Mouse (Mus musculus) thymus, postnatal 0 days (tissue): ENCODE results near the gene Gcc1. TPM values are rescaled to one million over a fixed set of nuclear protein-coding genes. Genes with fewer than 3 reads are reported as not detected.

Experiments
- DNase-seq: peaks from one replicate; pipeline ENCODE4 v3.0.0-alpha.2; 2015; ENCODE audit warnings: low spot score
- polyA plus RNA-seq: library from polyadenylated mRNA; unstranded; fragments of >200 nt; fragmentation: Nextera tagmentation; extraction: Ambion mirVana; gene quantifications from 2 replicates; pipeline ENCODE4 v1.2.1, GENCODE M21; 2015

The Gcc1 gene
- 10.5 and 12.6 TPM in 2 replicates for polyA plus RNA-seq

DNA sequence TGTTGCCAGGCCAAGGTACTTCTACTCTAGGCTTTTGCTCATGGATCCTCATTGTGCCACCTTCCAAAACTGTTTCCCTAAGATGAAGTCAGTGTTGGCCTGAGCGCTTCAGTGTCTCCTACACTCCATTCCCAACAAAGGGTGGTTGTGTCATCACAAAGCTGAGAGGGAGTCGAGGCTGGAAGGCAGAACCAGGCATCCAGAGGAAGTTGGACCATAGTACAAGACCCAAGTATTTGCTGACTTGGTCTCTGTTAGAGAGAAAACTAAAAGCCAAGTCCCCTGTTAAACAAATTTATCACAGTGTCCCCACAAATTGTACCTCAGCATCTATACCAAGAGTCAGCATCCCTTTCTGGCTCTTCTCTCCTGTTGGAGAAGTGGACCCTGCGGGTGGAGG lies at the start of gene Gcc1:
Gene Gcc1, minus strand, starts transcription at position 101 of the 400 bp plus-strand sequence.
- no peak for DNase-seq

DNA sequence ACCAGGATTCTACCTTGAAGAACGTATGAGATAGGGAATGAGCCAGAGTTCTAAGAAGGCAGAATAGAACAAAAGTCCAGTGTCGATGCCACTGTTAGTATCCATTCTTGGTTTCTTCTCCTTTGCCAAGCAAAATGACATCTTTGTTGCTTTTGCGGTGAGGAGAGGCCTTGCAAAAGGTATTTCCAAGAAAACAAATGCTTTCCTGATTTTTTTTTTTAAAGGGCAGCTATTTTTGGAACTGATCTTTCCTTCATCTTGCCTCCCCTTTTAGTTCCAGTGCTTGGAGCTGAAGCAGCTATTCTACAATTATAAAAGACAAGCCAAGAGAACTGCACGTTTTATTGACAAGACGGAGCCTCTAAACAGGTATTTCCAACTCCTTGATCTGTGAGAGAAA lies 46.6 kb upstream of the Gcc1 start, which contains the start of gene Snd1:
Gene Snd1, plus strand, starts transcription at position 301 of the 400 bp plus-strand sequence.
- DNase-seq = no peak

DNA sequence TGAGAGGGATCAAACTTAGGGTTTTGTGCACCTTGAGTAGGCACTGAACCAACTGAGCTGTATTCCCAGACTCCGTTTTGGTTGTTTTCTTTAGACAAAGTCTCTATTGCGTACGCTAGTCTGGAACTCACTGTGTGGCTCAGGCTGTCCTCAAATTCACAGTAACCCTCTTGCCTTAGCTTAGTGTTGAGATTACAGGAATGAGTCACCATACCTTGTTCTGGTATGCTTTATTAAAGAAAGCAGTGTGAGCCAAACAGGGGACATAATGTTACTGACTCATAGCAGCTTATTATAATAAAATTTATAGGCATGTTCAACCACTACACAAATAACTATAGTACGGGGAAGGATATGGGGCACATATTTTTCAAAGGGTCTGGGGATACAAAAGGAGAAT lies 46.0 kb upstream of the Gcc1 start:
- no peak for DNase-seq

DNA sequence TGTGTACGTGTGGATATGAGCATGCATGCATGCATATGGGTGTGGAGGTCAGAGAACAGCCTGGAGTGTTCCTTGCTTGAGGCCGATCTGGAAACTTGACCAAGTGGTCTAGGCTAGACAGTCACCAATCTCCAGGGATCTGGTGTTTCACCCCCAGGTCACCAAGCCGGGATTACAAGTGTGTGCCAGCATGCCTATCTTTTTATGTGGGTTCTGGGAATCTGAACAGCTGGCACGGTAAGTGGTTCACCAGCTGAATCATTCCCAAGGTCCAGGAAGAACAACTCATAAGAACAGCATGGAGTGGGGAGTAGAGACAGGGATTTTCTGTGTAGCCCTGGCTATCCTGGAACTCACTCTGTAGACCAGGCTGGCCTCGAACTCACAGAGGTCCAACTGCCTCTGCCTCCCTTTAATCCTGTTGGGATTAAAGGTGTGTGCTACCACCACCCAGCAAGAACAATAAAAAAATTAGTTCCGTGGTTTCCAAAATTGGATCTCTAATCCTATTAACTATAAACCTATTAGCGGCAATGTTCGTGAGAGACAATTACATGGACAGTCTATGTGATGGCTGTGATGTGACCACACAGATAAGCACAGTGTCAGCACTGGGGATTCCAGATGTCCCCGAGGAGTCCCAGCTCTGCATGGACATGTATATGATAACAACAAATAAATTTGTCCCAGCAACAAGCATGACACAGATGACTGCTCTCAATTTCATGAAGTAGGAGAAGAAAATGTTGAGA lies 43.3 kb upstream of the Gcc1 start:
- DNase-seq = no peak

DNA sequence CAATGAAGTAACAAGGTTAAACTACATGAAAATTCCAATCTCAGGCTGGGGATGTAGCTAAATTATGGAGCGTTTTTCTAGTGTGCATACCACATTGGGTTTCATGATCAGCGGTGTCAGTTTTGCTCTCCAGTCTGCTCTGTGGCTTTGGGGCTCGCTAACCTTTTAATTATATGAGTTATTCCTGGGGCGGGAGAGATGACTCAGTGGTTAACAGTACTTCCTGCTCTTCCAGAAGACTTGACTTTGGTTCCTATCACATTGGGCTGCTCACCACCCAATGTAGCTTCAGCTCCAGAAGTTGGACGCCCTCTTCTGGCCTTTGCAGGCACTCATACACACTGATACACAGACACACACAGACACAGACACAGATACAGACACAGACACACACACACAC lies 42.4 kb upstream of the Gcc1 start:
- no peak for DNase-seq

DNA sequence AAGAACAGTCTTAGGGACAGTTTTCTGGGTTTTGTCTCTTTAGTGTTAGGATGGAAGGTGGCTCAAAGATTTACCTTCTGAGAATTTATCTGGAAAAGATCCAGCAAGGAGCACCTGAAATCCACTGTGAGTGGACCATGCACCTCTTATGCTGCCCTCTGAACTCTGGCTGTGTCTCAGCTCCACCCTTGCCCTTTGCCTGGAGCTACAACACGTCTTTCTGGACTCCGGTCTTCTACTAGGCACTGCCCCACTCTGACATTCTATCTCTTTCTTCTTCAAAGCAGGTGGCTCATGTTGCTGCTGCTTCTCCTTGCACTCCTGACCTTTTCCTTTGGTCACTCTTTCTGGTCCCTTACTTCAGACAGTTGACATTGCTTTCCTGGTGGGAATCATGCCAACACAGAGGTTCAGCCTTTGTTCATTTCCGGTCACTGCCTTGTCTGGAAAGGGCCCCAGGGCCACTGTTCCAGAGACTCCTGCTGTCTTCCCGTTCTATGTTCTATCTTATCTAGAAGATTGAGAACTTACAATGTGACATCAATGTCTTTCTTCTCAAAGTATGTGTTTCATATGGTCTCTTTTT lies 41.9 kb upstream of the Gcc1 start:
- no peak for DNase-seq

DNA sequence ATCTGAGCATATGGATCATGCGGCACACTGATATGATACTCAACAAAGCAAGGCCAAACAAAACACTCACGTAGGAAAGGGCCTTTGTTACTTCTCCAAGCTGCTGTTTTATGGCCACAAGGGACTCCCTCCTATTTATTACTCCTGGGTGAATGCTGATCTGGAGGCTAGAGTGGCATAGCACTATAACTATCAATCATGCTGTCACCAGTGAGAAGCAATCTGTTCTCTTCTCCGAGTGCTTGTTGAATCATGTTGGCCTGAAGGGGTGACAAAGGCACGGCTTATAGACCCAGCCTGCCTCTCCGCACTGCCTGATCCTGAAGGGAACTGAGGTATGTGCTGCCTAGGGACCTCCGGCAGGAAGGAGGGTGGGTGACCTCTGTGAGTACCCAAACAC lies 36.4 kb upstream of the Gcc1 start:
- no peak for DNase-seq

DNA sequence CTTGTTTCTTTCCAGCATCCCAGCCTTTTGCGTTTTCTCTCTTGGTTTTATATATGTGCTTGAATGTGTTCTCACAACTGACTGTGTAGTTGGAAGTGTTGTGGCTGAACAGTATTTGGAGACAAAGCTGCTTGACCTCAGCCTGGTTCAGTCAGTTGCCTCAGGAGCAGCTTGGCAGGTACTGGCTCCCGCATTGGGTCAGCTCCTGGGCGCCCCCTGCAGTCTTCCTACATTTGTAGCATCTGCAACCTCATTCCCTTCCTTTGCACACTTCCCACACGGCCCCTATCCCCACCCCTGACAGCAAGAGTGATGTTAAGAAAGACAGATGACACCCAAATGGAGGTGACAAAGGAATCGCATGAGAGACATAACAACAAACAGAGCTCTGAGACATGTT lies 32.3 kb upstream of the Gcc1 start:
- no peak for DNase-seq

DNA sequence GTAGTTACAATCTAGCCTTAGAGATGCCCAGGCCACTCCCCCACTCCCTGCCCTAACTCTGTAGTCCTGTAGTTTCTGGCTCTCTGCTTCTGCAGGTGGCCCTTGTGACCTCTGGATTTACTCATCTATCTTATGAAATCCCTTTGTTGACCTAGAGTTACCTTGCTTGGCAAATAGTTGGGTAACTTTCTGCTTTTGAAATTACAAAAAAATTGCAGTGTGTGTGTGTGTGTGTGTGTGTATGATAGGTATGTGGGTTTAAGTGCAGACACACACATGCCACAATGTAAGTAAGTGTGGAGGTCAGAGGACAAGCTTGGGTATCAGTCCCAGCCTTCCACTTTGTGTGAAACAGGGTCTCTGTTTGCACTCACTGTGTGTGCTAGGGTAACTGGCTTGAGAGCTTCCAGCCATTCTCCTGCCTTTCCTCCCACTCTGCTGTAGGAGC lies 31.1 kb upstream of the Gcc1 start:
- DNase-seq = no peak

DNA sequence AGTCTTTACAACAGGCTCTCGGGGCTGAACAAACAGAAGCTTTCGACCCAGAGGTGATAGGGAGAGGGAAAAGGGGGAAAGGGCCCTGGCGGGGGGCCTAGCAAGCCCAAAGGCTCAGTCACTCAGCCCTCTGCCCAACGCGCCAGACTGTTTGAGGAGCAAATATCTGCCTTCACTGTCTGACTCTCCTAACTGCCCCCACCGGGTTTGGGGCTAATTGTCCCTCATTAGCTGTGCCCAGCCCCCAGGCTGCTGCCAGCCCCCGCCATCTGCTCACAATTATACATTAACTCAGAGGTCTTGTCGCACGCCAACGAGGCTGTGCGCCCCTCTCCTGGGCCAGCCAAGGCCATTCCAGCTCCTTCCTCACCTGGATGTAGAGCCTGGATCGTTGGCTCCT lies 22.8 kb upstream of the Gcc1 start:
- DNase-seq = no peak

DNA sequence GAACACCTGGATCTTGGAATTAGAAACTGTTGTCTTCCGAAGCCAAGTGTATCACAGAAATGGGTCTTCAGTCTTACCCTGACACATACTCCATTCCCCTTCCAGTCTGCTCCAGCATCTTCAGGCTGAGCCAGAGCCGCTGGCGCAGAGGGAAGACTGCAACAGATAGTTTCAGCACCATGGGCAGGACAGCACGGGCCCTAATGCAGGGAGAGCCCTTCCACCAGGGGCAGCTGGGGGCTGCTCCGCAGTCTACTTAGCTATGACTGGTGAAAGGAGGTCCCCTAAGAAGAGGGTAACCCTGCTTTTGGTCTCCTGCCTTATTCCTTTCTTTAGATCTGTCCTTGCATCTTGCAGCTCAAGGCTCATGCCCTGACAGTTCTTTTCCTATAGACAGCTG lies 22.3 kb upstream of the Gcc1 start:
- DNase-seq = no peak

DNA sequence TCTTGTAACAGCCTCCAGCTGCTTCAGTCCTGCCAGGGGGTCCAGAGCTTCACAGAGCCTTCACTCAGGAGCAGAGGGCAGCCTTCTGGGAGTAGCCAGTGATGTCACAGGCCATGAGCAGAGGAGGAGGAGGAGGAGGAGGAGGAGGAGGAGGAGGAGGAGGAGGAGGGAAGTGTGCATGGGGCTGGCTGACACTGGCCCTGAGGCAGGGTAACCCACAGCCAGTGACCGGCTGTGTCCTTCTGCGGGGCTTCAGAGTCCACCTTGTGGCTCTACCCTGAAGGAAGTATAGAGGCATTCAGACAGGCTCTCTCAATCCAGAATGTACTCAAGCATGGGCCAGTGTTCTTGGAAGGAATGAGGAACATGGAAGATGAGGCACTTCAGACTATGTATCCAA lies 21.1 kb upstream of the Gcc1 start, which contains the start of gene Pax4:
Gene Pax4, minus strand, starts transcription at position 101 of the 400 bp plus-strand sequence.
- no peak for DNase-seq

DNA sequence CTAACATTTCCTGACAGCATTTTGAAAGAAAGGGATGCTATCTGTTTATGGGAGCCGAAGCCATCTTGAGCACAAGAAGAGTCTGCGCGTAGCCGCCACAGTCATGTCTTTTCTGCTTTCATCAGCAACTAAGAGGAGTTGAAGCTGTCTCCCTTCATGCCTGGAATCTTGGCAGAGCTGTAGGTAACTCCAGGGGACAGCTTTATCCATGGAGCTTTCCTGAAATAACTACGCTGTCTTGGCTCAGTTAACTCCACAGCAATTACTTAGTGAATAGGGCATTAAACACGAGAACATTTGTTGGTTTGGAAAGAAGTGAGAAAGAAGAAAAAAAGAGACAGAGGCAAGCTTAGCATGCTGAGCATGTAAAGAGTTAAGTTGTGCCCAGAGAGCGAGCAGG lies 19.7 kb upstream of the Gcc1 start:
- DNase-seq = no peak

DNA sequence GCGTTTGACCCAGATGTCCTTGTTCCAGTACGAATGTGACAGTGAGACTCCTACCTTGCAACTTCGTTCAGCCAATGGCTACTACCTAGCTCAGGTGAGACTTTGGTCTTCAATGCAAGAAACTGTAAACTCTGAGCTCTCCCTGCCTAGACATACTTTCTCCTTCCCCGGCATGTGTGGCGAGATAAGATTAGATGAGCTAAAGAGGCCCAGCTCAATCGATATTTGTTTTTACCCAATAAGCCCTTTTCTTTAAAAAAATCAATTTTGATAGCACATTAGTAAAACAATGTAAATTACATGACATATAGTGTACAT lies 3.3 kb upstream of the Gcc1 start:
- DNase-seq = no peak

DNA sequence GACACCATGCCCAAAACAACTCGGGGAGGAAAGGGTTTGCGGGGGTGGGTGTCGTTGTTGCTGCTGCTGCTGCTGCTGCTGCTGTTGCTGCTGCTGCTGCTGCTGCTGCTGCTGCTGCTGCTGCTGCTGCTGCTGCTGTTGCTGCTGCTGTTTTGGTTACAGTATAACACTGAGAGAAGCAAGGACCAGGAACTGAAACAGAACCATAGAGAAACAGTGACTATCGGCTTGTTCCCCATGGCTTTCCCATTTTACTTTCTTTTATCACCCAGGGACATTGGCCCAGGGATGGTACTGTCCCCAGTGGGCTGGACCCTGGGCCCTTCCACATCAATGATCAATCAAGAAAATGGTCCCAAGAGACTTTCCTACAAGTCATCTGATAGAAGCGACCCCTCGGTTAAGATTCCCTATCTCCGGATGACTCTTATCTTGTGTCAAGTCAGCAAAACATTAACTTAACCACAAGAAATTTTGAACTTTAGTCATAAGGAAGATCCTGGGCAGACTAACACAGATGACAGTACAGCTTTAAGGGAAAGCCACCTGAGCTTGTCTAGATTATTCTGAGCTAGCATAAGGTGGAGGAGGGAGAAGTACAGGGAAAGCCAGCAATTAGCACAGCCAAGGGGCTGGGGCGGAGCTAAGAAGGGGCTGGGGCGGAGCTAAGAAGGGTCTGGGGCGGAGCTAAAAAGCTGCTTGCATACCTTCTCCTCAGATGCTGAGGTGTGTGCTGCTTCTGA lies 2.8 kb upstream of the Gcc1 start:
- DNase-seq = no peak

DNA sequence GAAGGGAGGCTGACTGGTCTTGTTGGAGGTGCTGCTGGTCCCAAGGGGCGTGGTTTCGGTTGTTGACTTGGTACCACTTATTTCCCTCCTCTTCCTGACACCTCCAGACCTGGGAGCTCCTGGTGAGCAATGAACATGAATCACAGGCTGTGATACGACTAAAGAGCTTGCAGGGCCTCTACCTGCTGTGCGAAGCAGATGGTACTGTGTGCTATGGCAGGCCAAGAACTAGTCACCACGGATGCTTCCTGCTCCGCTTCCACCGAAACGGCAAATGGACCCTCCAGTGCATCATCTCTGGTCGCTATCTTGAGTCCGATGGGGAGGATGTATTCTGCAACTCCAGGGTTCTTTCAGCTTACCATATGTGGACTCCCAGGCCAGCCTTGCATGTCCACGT lies 1.7 kb upstream of the Gcc1 start:
- no peak for DNase-seq

DNA sequence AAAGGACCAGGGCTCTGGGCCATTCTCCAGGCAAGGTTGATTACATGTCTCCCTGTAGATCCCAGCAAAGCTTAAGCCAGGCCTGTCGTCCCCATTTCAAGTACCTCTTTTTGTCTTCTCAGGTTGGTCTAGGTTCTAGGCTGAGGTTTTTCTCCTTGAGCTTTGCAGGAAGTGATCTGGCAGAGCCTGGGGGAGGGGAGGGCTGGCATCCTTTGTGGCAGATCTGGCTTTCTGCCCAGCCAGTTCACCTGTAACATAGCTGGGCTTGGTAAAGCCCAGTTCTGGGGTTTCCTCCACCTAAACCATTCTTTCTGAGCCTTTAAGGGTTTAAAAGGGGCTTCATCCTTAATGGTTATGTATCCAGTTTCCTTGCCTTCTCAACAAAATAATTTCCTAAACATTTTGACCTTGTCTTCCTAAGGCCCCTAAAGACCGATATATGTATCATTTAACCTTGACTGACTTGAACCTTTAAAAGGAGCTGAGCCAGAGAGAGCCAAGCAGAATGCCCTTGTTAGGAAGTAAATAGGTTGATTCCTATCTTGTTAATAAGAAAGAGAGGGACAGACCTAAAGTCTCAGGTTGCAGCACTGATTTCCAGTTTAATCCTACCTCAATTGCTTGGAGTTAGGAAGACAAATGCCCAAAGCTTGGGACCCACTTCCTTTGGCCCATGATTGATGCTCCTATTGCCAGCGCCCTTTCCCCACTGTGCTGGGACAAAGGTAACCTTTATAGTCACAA lies 922 bp downstream of the Gcc1 start, which contains the start of gene Fscn3:
Gene Fscn3, plus strand, starts transcription at position 694 of the 744 bp plus-strand sequence.
- DNase-seq = peak; percentile 28

DNA sequence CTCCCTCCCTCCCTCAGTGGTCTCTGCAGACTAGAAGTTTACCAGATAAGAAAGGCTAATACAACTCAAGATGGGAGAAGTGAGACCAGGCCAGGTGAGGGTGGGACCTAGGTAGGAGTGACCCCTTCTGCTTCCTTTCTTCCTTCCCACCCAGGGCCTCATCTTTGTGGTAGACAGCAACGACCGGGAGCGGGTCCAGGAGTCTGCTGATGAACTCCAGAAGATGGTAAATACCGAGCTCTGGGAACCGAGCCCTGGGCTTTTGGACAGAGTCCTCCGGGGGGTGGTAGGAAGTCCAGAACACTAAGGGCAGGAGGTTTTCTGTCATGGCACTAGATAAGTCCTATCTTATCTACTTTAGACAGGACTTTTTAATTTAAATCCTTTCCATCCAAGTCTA lies 3.2 kb downstream of the Gcc1 start:
- no peak for DNase-seq

DNA sequence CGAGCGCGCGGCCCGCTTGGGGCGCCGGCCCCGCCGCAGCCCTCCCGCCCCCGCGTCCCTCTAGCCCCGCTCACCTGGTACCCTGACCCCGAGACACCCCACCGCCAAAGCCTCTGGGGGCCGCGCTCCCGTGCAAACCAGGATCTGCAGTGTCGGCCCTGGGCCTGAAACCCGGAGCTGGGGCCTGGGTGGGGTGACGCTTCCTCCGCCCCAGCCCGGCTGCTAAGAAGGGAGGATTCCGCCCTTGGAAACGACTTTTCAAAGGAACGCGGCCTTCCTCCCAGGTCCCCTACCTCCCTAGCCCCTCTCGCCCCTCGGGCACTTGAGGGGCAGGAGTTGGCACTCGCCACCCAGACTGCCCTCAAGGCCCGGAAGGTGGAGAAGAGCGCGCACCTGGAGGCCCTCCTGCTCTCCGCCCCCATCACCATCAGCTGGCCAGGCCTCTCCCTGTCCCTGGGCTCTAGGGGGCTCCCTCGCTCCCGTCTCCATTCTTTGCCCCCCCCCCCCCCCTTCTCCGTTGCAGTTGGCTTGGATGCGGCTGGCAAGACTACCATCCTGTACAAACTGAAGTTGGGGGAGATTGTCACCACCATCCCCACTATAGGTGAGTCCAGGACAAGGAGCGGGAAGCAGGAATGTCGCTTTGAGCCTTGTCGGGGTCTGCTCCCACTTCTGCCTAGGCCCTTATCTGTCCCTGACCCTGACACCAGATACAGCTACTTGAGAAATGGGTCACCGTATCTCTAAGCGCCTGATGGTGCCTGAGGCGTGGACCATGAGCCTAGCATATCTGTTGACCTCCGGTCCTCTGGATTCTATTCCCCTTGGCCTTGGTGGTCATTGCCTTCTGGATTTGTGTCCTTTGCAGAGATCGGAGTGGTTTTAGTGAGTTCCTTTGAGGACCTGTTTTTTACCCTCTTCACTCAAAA lies 4.2 kb downstream of the Gcc1 start:
- DNase-seq = peak; percentile 49

DNA sequence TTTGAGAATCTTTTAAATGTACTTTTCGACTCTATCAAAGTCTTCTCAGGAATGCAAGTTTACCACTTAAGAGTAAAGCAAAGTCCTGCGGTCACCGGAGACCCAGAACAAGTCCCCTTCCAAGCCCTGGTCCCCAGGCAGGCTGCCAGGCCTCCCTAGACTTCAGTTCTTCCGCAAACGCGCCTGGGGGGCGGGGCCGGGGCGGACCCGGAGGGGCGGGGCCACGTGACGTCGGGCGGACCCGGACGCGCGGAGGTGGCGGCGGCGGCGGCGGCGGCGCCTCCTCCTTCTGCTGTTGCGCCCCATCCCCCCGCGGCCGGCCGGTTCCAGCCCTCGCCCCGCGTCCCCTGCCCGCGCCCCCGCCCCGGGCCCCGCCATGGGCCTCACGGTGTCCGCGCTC lies 4.9 kb downstream of the Gcc1 start, which contains the start of gene Arf5:
Gene Arf5, plus strand, starts transcription at position 248 of the 400 bp plus-strand sequence.
- DNase-seq = peak; percentile 89
